Mouse (Mus musculus) neutrophil, adult 5-6 weeks (primary cell): ENCODE data around the gene Fitm1. TPM values are rescaled to one million over a fixed set of nuclear protein-coding genes. Genes with fewer than 3 reads are reported as not detected.

Experiments used
- ATAC-seq: fragments of 151-379, 151-347 bp; 2 replicates; pipeline ENCODE4 v1.8.0; 2017; ENCODE audit warnings: mild to moderate bottlenecking, moderate TSS enrichment; ENCODE audit not compliant: insufficient number of reproducible peaks, poor library complexity, low FRiP score, severe bottlenecking; ENCODE audit errors: extremely low read depth
- total RNA-seq: library from RNA; stranded (forward); fragments of 200-1000 nt; gene quantifications from 2 replicates; pipeline ENCODE4 v1.2.3, GENCODE M21; 2017

Fitm1 gene
- not detected in 2 replicates for total RNA-seq

GRCm38 (mm10) chr14:55575302-55575701 is at the start of gene Fitm1:
Gene Fitm1, plus strand, starts transcription at chr14:55575617.
- no peak for ATAC-seq

- ATAC-seq: no peak
Observed at GRCm38 (mm10) chr14:55526674-55527073, 48.7 kb upstream of the Fitm1 start.

DNA sequence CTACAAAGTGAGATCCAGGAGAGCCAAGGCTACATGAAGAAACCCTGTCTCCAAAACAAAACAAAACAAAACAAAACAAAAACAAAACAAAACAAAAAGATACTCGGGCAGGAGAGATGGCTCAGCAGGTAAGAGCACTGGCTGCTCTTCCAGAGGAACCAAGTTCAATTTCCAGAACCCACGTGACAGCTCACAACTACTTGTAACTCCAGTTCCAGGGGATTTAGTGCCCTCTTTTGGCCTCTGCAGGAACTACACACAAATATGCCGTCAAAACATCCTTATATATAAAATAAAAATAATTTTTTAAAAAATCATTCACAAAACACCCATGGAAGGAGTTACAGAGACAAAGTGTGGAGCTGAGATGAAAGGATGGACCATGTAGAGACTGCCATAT is 47.5 kb upstream of the Fitm1 start:
- peak; percentile 55; the same call in 1 of the 2 replicates for ATAC-seq

GRCm38 (mm10) chr14:55536116-55536745 is 39.2 kb upstream of the Fitm1 start:
- no peak for ATAC-seq

DNA sequence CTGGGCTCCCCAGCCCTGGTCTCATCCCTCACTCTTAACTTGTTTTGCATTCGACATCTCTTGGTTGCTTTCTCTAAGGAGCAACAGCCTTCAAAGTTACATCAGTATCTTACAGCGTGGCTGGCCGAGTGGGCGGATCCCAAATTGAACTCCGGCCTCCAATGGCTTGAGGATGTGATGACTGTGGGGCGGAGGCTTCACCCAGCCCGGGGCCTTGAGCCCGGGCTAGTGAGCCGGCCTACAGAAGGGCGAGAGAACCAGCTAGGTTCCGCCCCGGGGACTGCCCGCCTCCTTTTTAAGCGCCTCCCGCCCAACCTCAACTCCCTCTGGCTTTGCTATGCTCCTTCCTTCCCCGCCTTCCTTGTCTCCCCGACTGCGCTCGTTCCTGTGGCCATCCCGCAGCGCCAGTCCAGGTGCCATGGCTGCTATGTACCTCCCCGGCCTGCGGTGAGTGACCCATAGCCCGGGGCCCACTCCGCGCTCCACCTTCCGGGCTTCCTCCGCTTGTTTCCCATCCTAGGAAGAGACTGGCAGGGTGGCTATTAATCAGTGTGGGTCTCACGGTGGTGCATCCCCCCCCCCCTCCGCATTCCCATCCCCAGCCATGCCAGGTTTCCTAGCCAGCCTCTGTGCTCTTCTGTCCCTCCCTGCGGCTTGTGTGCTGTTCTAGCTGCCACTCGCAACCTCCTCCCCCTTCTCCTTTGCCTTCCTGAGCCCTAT is 35.2 kb upstream of the Fitm1 start, which contains the start of gene Pck2:
Gene Pck2, plus strand, starts transcription at position 200 of the 720 bp plus-strand sequence.
- ATAC-seq: peak; percentile 91

- ATAC-seq: peak; percentile 7; the same call in 1 of the 2 replicates
Observed at GRCm38 (mm10) chr14:55540787-55541321, 34.6 kb upstream of the Fitm1 start.

- ATAC-seq: no peak
Observed at GRCm38 (mm10) chr14:55542268-55542667, 33.1 kb upstream of the Fitm1 start.

GRCm38 (mm10) chr14:55544334-55544733 is 31.1 kb upstream of the Fitm1 start:
- no peak for ATAC-seq

- no peak for ATAC-seq
Observed at GRCm38 (mm10) chr14:55550191-55550590, 25.2 kb upstream of the Fitm1 start.

GRCm38 (mm10) chr14:55551347-55551746 is 24.1 kb upstream of the Fitm1 start:
- no peak for ATAC-seq

DNA sequence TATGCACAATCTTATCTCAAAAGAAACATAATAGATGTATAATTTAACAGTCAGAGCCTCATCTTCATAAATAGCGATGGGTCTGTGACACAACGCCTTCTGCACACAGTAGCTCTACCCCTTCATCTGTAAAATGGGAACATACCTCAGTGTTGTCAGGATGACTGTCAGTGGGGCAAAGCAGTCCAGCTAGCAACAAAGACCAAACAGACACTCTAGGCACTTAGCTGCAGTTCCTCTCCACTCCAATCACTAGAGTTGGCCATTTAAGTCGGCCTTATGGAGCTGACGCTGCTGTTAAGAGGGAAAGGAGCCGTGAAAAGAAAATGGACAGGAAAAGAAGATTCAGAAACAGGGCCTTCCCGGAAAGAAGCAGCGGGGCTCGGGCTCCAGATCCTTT is 23.6 kb upstream of the Fitm1 start:
- no peak for ATAC-seq

DNA sequence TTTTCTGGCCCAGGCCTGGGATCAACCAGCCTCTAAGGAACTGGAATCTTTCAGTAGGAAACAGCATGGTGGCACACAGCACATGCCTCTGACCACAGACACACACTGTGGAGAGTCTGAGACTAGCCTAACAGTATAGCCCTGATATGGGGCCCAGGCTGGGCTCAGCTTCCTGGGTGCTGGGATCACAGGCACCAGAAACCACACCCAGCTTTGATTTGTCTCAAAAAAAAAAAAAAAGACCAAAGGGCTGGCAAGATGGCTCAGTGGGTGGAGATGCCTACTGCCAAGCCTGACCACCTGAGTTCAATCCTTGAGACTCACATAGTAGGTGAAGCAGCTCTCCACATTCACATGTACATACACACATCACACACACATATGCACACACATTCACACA is 20.8 kb upstream of the Fitm1 start:
- ATAC-seq: no peak

DNA sequence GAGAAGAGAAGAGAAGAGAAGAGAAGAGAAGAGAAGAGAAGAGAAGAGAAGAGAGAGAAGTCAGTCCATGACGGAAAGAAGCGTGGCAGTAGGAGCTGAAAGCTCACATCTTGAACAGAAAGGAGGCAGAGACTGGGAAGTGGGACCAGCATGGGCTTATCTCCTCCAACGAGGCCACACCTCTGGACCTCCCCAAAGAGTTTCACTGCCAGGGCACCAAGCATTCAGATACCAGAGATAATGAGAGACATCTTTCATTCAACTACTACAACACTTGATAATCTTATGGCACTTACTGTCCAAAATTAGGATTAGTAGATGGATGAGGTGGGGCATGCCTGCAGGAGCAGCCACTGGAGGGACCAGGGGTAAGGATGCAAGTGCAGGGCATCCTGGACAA is 19.6 kb upstream of the Fitm1 start:
- ATAC-seq: no peak

- ATAC-seq: peak; percentile 43
Observed at GRCm38 (mm10) chr14:55557003-55557402, 18.4 kb upstream of the Fitm1 start.

- ATAC-seq: no peak
Observed at GRCm38 (mm10) chr14:55557587-55557986, 17.8 kb upstream of the Fitm1 start.

- no peak for ATAC-seq
Observed at GRCm38 (mm10) chr14:55558740-55559448, 16.5 kb upstream of the Fitm1 start.

GRCm38 (mm10) chr14:55559799-55560201 is 15.6 kb upstream of the Fitm1 start, which contains the start of gene Dcaf11:
Gene Dcaf11, plus strand, starts transcription at chr14:55560006.
- peak; percentile 42 for ATAC-seq

GRCm38 (mm10) chr14:55560202-55561073 is 15.0 kb upstream of the Fitm1 start, which contains the start of gene A730061H03Rik:
Gene A730061H03Rik, minus strand, starts transcription at chr14:55560406.
- peak; percentile 77 for ATAC-seq
